Mouse (Mus musculus) layer of hippocampus, postnatal 10 days (tissue): ENCODE data around the gene Cuedc1. TPM values are rescaled to one million over a fixed set of nuclear protein-coding genes. Genes with fewer than 3 reads are reported as not detected.

ENCODE experiments used
- DNase-seq, 2 experiments: peaks; one replicate each; pipeline ENCODE4 v3.0.0; 2021; ENCODE audit warnings: low spot score in 2 of 2
- total RNA-seq, 2 experiments: library from RNA; stranded (reverse); gene quantifications; 2 replicates each; pipeline ENCODE4 v1.2.3; 2021

Cuedc1 gene
- total RNA-seq, 2 experiments from 2014 or later: 42.0 to 45.7 TPM

GRCm38 (mm10) chr11:88233528-88234427, 135.9 kb downstream of the Cuedc1 start:
- no peak for DNase-seq

GRCm38 (mm10) chr11:88234789-88235188, 136.9 kb downstream of the Cuedc1 start:
- no peak for DNase-seq

- DNase-seq: no peak
Measured at GRCm38 (mm10) chr11:88235221-88236203, 137.7 kb downstream of the Cuedc1 start.

DNA sequence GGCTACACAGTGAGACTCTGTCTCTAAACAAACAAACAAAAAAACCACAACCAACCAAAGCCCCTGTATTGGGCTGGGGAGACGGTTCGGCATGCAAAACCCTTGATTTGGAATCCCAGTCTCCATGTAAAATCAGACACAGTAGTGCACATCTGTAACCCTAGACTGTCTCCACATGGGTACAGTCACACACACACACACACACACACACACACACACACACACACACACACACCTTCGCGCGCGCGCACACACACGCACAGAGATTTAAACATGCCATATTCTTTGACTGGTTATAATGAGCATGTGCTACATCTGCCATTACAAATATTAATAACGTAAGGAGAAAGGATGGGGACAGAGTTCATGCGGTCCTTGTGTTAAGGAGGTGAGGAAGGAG, 142.4 kb downstream of the Cuedc1 start:
- no peak for DNase-seq

DNA sequence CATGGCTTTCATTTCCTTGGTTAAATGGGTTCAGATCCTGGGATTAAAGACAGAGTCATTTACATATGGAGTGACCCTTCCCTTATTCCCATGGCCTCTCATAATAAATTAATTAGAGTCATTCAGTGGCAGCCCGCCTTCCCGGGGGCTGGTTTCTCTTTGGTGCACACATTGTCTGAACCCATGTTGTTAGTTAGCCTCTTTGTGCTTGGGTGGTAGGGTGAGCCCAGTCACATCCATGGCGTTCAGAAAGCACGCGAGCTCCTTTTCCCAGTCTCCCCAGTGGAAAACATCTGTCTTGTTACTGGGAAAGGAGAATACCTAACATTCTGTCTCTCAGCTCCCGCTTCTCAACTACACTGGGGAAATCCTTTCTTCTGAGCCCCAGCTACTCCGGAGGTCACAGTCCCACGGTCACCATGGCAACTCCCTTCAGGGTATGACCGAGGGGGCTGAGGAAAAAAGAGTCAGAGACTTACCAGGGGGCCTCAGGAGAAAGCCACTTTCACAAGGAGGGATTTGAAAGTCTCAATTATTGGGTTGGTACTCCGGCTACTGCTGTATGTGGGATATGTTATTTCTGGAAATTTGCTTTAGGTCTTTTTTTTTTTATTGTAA, 143.0 kb downstream of the Cuedc1 start:
- DNase-seq: no peak

DNA sequence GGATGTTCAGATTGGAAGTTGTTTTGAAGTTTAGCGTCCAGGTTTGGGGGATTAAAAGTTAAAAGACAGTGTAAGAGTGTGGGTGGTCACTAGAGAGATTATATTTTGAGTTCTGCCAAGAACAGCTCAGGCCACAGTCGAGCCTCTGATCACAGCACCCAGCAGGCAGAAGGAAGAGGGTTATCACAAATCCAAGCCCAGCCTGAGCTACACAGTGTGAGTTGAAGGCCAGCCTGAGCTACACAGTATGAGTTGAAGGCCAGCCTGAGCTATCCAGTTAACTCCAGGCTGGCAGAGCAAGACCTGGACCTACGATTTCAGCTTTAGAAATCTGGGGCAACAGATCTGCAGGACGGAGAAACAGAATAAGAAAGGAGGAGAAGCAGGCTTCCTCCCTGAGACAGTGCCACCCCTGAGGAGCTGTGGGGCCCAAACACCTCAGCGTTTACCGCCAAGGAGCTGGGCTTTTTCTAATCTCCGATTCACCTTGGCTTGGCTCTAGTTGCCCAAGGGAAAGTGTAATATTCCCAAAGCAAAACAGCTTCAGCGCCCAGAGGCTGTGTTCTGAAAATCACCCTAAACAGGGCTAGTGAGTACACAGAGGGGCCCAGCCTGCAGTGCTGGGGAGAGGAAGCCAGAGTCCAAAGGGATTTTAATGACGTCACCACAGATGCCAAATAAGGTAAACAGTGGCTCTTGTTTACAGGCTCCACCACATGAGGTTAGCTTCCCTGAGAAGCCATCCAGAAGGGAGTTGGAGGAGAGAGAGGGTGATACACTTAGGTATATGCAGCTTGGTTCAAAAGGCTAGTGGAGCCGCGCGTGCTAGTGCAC, 143.8 kb downstream of the Cuedc1 start:
- DNase-seq: no peak

Other genes with a start within 250 kb of the Cuedc1 start
- 1 to 10 TPM; 7.0 to 7.2 TPM for gene Mks1, start 244.8 kb upstream of the Cuedc1 start, total RNA-seq
- under 1 TPM; 0.25 to 0.96 TPM for gene Epx, start 222.5 kb upstream of the Cuedc1 start, total RNA-seq
- gene Olfr462, start 205.8 kb upstream of the Cuedc1 start, total RNA-seq: not detected
- gene Olfr463, start 200.7 kb upstream of the Cuedc1 start, total RNA-seq: not detected
- not detected for gene Olfr464, start 177.1 kb upstream of the Cuedc1 start, total RNA-seq
- 100 to 1,000 TPM; 368 to 386 TPM for gene Dynll2, start 110.5 kb upstream of the Cuedc1 start, total RNA-seq
- gene Srsf1, start 50.7 kb upstream of the Cuedc1 start, total RNA-seq: 100 to 1,000 TPM; 218 to 245 TPM
- gene Vezf1, start 29.8 kb upstream of the Cuedc1 start, total RNA-seq: 10 to 100 TPM; 26.0 to 28.5 TPM
- gene Mrps23, start 106.3 kb downstream of the Cuedc1 start, total RNA-seq: 10 to 100 TPM; 62.3 to 64.5 TPM
- not detected for gene Ccdc182, start 196.0 kb downstream of the Cuedc1 start, total RNA-seq